ENCODE assay signal across 22 mouse cellular contexts in the genomic region with DNA sequence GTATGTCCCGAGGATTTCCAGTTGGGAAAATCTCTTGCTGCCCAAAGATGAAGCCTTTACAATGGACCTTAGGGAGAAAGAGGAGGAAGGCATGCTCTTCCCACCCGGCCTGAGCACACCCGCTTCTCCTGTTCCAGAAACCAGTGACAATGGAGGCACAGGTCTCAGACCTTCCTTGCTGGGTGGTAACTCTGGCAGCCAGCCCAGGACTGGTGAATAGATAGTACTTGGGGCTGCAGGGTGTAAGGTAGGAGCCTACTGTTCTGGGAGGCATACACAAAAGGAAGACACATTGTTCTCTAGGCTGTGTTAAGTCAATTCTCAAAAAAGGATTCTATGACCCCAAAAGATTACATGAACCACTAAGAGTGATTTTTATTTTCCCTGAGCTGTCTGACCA. TPM values are rescaled to one million over a fixed set of nuclear protein-coding genes. Genes with fewer than 3 reads are reported as not detected.
"Had no signal": no experiment of that assay in that cellular context is flagged by ENCODE, and none has a peak within 500 bp of the region (broad histone marks: within the 10 kb centered on the region; RNA-seq: fewer than 3 reads in every experiment).

No protein-coding gene starts in this region.

- H3K27me3 ChIP-seq: neural tube, embryonic 12.5 days; neural tube, embryonic 13.5 days; neural tube, embryonic 15.5 days; stomach, embryonic 15.5 days had no signal

- H3K4me1 ChIP-seq: neural tube, embryonic 12.5 days; neural tube, embryonic 13.5 days; neural tube, embryonic 15.5 days; stomach, embryonic 15.5 days had no signal

- H3K27ac ChIP-seq: neural tube, embryonic 12.5 days; neural tube, embryonic 13.5 days; neural tube, embryonic 15.5 days; stomach, embryonic 15.5 days; stomach, postnatal 0 days had no signal

- H3K9ac ChIP-seq: neural tube, embryonic 12.5 days; neural tube, embryonic 13.5 days; neural tube, embryonic 15.5 days; stomach, embryonic 15.5 days had no signal

- DNase-seq: right cerebral cortex, adult 18-20 months; right cerebral cortex, postnatal 14 days; right cerebral cortex, postnatal 25 days; right cerebral cortex, postnatal 4 days; spleen, adult 18-20 months; thymus, adult 18-20 months; thymus, adult 2 months; thymus, postnatal 14 days; thymus, postnatal 25 days; thymus, postnatal 36 days; thymus, postnatal 4 days had no signal

- H3K4me3 ChIP-seq: neural tube, embryonic 12.5 days; neural tube, embryonic 13.5 days; neural tube, embryonic 15.5 days; stomach, embryonic 15.5 days had no signal

- H3K9me3 ChIP-seq: neural tube, embryonic 12.5 days; neural tube, embryonic 13.5 days; neural tube, embryonic 15.5 days; stomach, embryonic 15.5 days had no signal

RNA-seq across cellular contexts. Expression of a gene that starts 27.7 kb away (rescaled TPM):
- total RNA-seq: neutrophil, adult 5-6 weeks had no signal
- polyA plus RNA-seq: neural tube, embryonic 11.5 days; neural tube, embryonic 12.5 days; neural tube, embryonic 13.5 days; neural tube, embryonic 14.5 days; neural tube, embryonic 15.5 days; stomach, embryonic 14.5 days; stomach, embryonic 15.5 days; stomach, embryonic 16.5 days; stomach, postnatal 0 days; urinary bladder, adult 2 months had no signal
